Mouse (Mus musculus) erythroid progenitor cell, adult 5-6 weeks (primary cell): ENCODE data around the gene Trp63. TPM values are rescaled to one million over a fixed set of nuclear protein-coding genes. Genes with fewer than 3 reads are reported as not detected.

Source experiments
- ATAC-seq: replicated peaks from 2 replicates; pipeline ENCODE4 v1.8.0; 2016; ENCODE audit warnings: moderate number of reproducible peaks, mild to moderate bottlenecking, moderate TSS enrichment, inconsistent platforms; ENCODE audit not compliant: poor library complexity, low FRiP score, severe bottlenecking
- total RNA-seq, 2 experiments: library from RNA; stranded (forward) in 1 of 2; stranded (reverse) in 1 of 2; fragments of 150-400 nt in 1 of 2; fragments of 186-747, 209-891 nt in 1 of 2; gene quantifications; 2 replicates each; pipeline versions ENCODE4 v1.2.3 to v1.2.4; 2015 to 2017; ENCODE audit warnings: low replicate concordance in 2 of 2

The Trp63 gene
- total RNA-seq, 2 experiments from 2014 or later, result not detected

- ATAC-seq, result no peak
Measured at GRCm38 (mm10) chr16:25774611-25775010, 91.0 kb downstream of the Trp63 start.

DNA sequence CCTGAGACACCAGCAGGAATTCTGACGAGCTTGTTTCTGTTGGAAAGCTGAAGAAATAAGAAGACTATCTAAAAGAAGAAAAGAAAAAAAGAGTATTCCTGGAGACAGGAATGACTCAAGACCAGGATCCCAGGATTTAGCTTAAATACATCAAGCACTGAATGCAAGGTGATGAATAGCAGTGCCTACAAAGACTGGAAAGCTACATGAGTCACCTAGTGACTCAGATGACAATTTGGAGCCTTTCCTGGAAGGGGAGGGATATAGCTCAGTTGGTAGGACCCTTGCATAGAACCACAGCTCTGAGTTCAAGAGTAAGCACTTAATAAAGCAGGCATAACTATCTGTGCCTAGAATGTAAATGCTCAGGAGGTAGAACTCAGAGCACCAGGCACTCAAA lies 93.9 kb downstream of the Trp63 start:
- no peak for ATAC-seq

GRCm38 (mm10) chr16:25779964-25780363 lies 96.4 kb downstream of the Trp63 start:
- ATAC-seq, result no peak

DNA sequence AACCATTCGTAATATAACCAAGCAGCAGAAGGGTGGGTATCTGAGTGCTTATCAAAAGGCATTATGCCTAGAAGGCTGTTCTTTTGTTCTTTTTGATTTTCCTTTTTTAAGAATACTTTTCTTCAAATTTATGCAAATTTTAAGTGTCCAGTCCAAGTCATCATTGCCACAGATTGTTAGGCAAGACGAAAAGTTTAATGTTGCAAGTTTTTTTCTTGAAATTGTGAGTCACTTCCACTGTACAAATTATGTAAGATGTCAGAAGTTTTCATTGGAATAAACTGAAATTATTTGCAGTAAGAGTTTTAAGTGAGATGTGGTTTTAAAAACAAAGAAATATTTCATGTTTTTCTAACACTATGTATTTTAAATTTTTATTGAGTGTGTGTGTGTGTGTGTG lies 100.7 kb downstream of the Trp63 start:
- ATAC-seq, result no peak

DNA sequence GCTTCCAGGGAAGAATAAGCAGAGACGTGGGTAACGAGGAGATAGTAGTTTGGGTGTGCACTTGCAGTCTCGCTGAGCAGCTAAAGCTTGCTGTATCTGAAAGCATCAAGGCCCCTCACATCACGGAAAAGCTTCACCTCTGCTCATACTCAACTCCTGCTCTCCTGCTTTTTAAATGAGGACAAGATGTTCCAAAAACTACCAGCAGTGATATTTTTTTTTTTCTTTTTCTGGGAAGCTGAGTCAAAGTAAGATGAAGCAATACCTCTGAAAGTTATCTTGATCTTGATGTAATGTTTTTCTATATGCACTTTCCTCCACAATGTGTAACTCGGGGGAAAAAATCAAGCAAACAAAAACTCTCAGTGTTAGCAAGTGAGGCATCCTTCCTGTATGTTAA lies 102.9 kb downstream of the Trp63 start:
- ATAC-seq, result no peak

- no peak for ATAC-seq
Measured at GRCm38 (mm10) chr16:25792640-25793266, 109.2 kb downstream of the Trp63 start.

- no peak for ATAC-seq
Measured at GRCm38 (mm10) chr16:25797732-25798294, 114.2 kb downstream of the Trp63 start.

DNA sequence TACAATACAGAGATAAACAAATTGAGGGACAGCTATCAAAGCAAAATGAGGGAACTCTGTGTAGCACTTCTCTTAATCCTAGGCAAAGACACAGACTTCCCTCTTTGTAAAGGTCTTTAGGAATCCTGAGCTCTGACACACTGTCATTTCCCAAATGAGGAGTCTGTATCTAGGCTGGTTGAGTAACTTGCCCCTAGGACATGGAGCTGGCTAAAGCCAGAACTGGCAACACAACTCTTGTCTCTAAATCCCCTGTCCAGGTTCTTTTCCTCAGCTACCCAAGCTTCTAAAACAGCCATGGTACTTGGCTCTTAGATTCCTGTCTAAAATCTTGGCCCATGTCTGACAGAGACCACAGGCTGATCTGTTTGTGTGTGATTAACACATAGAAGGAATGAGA lies 116.1 kb downstream of the Trp63 start:
- no peak for ATAC-seq

DNA sequence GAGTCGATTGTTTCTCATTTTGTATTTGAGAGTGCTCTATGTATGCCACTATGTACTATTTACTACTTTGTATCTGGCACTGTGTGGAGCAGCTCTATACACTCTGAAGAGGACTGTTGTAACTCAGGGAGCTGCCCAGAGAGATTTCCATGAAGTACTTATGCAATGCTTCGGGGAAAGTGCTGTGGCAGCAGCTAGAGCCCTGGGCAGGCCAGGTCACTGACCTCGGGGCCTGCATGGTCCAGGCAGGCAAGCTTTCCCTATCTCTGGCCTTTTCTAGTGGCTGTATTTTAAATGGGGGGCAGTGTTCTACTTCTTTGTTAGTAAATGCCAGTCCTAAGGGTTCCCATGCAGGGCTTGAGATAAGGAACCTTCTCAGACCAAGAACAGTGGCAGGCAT lies 121.4 kb downstream of the Trp63 start:
- no peak for ATAC-seq

DNA sequence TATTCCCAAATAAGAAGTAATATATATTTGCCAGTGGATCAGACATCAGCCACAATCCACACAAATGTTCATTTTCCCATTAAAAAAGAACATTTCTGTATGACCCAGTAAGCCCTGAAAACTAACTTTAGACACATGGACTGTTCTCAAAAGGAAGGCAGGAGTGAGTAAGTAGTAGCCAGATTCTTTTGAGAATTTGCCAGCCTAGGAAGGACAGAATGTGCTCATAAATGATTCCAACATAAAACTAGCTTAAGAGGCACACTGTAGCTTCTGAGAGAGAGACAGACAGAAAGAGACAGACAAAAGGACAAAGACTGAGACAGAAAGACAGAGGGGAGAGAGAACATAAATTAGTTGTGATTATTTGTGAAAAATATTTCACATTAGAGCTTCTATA lies 123.6 kb downstream of the Trp63 start:
- ATAC-seq, result no peak

GRCm38 (mm10) chr16:25817753-25818624 lies 134.4 kb downstream of the Trp63 start:
- ATAC-seq, result no peak

GRCm38 (mm10) chr16:25826016-25826415 lies 142.5 kb downstream of the Trp63 start:
- ATAC-seq, result no peak

- no peak for ATAC-seq
Measured at GRCm38 (mm10) chr16:25832576-25832975, 149.0 kb downstream of the Trp63 start.

DNA sequence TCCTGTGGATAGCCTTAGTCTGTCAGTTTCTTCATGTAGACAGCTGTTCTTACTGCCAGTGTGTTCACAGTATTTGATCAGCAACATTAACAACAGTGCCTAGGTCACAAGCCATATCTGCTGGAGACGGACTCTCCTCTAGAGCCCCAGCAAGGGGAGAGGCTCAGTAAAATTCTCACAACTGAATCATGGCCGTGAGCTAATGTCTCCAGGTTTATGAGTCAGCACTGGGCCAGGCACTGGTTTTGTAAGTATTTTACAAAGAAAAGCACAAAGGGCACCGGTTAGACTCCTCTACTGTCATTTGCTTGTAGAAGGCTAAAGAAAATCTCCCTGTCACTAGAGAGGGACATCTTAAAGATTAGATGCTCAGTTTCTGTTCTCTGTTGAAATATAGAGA lies 151.7 kb downstream of the Trp63 start:
- ATAC-seq, result no peak

DNA sequence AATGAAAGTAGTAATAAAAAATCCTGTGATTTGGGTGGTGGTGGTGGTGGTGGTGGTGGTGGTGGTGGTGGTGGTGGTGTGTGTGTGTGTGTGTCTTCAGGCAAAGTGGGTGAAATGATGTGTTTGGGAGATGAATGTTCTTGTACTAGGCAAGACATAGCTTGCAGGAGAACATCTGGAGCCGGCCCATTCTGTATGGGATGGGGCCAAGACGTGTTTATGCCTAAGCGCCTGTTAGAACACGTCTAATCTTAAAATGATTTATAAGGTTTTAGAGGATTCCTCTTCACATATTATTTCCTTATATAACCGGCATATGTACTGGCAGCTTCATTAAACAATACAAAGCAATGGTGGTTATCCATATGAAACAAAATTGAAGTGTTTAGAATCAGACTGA lies 152.2 kb downstream of the Trp63 start:
- no peak for ATAC-seq

- ATAC-seq, result no peak
Measured at GRCm38 (mm10) chr16:25842996-25843395, 159.4 kb downstream of the Trp63 start.

DNA sequence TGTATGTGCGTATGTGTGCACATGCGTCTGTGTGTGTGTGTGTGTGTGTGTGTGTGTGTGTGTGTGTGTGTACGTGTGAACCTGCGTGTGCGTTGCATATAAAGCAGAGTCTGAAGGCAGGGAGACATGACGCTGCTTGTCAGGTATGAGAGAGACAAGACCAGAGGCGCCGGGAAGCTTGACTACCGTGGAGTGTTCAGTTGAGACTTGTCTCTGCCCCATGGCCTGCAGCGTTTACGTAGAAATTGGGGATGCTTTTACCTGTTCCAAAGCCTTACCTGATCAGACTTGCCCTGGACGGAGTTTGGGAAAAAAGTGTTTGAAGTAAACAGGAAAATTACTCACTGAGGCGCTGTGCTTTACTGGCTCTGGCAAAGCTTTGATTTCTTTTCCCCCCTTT lies 160.1 kb downstream of the Trp63 start:
- ATAC-seq, result no peak

DNA sequence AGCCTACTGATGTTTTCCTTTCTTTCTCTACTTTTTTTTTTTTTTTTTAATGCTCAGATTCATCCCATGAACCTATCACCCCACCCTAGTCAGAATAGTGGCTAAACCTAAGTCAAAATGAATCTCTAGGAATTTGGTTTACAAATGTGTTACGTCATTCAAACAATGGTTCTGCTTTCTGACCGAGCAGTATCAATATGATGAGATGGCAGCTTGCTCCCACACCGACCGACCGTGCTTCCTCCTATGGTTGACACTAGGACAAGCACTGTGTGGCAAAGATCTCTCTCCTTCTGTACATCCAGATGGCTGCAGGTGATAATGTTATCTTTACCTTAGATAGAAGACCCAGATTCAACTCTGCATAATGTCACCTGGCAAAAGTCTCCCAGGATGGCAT lies 163.0 kb downstream of the Trp63 start:
- no peak for ATAC-seq

GRCm38 (mm10) chr16:25848474-25848873 lies 164.9 kb downstream of the Trp63 start:
- no peak for ATAC-seq

GRCm38 (mm10) chr16:25849593-25850464 lies 166.3 kb downstream of the Trp63 start:
- no peak for ATAC-seq
